Mouse (Mus musculus) embryonic facial prominence, embryonic 10.5 days (tissue): ENCODE results near the gene 1700012B09Rik. TPM values are rescaled to one million over a fixed set of nuclear protein-coding genes. Genes with fewer than 3 reads are reported as not detected.

Experiments used
- DNase-seq: peaks from one replicate; pipeline ENCODE4 v3.0.0-alpha.2; 2017; ENCODE audit warnings: low spot score
- H3K27ac ChIP-seq: fragments of 300-500 bp; sonication (generic); replicated peaks from 2 replicates; pipeline ENCODE4 v1.5.1; 2016; ENCODE audit warnings: mild to moderate bottlenecking
- H3K27me3 ChIP-seq: fragments of 300-500 bp; sonication (generic); replicated peaks from 2 replicates; pipeline ENCODE4 v1.6.1; 2016; ENCODE audit warnings: low read depth, mild to moderate bottlenecking; ENCODE audit not compliant: poor library complexity, severe bottlenecking
- H3K36me3 ChIP-seq: fragments of 300-500 bp; sonication (generic); replicated peaks from 2 replicates; pipeline ENCODE4 v1.6.1; 2016; ENCODE audit warnings: mild to moderate bottlenecking, moderate library complexity
- H3K4me1 ChIP-seq: fragments of 300-500 bp; sonication (generic); 2 replicates; pipeline ENCODE4 v1.6.1; 2016
- H3K4me3 ChIP-seq: fragments of 300-500 bp; sonication (generic); 2 replicates; pipeline ENCODE4 v1.5.1; 2016; ENCODE audit warnings: mild to moderate bottlenecking, moderate library complexity
- H3K9me3 ChIP-seq: fragments of 300-500 bp; sonication (generic); 2 replicates; pipeline ENCODE4 v1.6.1; 2016; ENCODE audit warnings: mild to moderate bottlenecking
- WGBS: fragments of 180-500 bp; shearing (Covaris S2); methylation state at CpG from one replicate; pipeline ENCODE4 v1.1.7; 2016; 5-methylcytosine and 5-hydroxymethylcytosine counted together
- polyA plus RNA-seq: library from polyadenylated mRNA; unstranded; fragments of >200 nt; fragmentation: Nextera tagmentation; extraction: Ambion mirVana; gene quantifications from 2 replicates; pipeline ENCODE4 v1.2.1, GENCODE M21; 2016

1700012B09Rik gene
- polyA plus RNA-seq, 1 experiment from 2014 or later = 0.54 TPM

- DNase-seq = no peak
- no peaks in the 10 kb centered on the region for H3K9me3 ChIP-seq
- H3K36me3 ChIP-seq = no peaks in the 10 kb centered on the region
- H3K27me3 ChIP-seq = 0 out of 2 replicates have a peak, but pooled peaks cover 3% of the 10 kb centered on the region
- peaks cover 22% of the 10 kb centered on the region for H3K4me1 ChIP-seq
- 79% methylated on average over 5 of the region's 5 CpGs for WGBS
- no peak overlapping the region; the same call in 1 of the 2 replicates for H3K27ac ChIP-seq
- H3K4me3 ChIP-seq = no peak overlapping the region
Measured at GRCm38 (mm10) chr9:14724755-14725420, 45.9 kb downstream of the 1700012B09Rik start.

- no peak overlapping the region for H3K27ac ChIP-seq
- H3K27me3 ChIP-seq = 0 out of 2 replicates have a peak, but pooled peaks cover 3% of the 10 kb centered on the region
- H3K9me3 ChIP-seq = no peaks in the 10 kb centered on the region
- H3K4me3 ChIP-seq = no peak overlapping the region
- whole genome bisulfite sequencing = 79% methylated on average over 5 of the region's 5 CpGs
- H3K4me1 ChIP-seq = peaks cover 13% of the 10 kb centered on the region
- H3K36me3 ChIP-seq = no peaks in the 10 kb centered on the region
- no peak for DNase-seq
Measured at GRCm38 (mm10) chr9:14721610-14722009, 49.2 kb downstream of the 1700012B09Rik start.

- 0 out of 2 replicates have a peak, but pooled peaks cover 3% of the 10 kb centered on the region for H3K27me3 ChIP-seq
- peaks cover 13% of the 10 kb centered on the region for H3K4me1 ChIP-seq
- no peak overlapping the region for H3K4me3 ChIP-seq
- H3K36me3 ChIP-seq = no peaks in the 10 kb centered on the region
- WGBS = 60% methylated on average over 2 of the region's 2 CpGs
- no peak overlapping the region for H3K27ac ChIP-seq
- no peak for DNase-seq
- H3K9me3 ChIP-seq = no peaks in the 10 kb centered on the region
Measured at GRCm38 (mm10) chr9:14720384-14720783, 50.4 kb downstream of the 1700012B09Rik start.

- no peak overlapping the region for H3K27ac ChIP-seq
- no peaks in the 10 kb centered on the region for H3K4me1 ChIP-seq
- H3K27me3 ChIP-seq = no peaks in the 10 kb centered on the region
- no peaks in the 10 kb centered on the region for H3K36me3 ChIP-seq
- DNase-seq = no peak
- no peak overlapping the region for H3K4me3 ChIP-seq
- no peaks in the 10 kb centered on the region for H3K9me3 ChIP-seq
Measured at GRCm38 (mm10) chr9:14718332-14718691, 52.5 kb downstream of the 1700012B09Rik start.

- 76% methylated on average over 14 of the region's 14 CpGs for WGBS
- Histone ChIP-seq H3K27me3 (no peaks in the 10 kb centered on the region), H3K27ac (no peak overlapping the region), H3K4me3 (no peak overlapping the region), H3K9me3 (no peaks in the 10 kb centered on the region), H3K36me3 (no peaks in the 10 kb centered on the region), H3K4me1 (no peaks in the 10 kb centered on the region)
- DNase-seq = no peak
Measured at GRCm38 (mm10) chr9:14717689-14718331, 53.0 kb downstream of the 1700012B09Rik start.

- Histone ChIP-seq H3K36me3 (no peaks in the 10 kb centered on the region), H3K27ac (no peak overlapping the region), H3K4me3 (no peak overlapping the region), H3K27me3 (no peaks in the 10 kb centered on the region), H3K9me3 (no peaks in the 10 kb centered on the region), H3K4me1 (no peaks in the 10 kb centered on the region)
- DNase-seq = no peak
- WGBS = 90% methylated on average over 15 of the region's 15 CpGs
Measured at GRCm38 (mm10) chr9:14715258-14715657, 55.6 kb downstream of the 1700012B09Rik start.

GRCm38 (mm10) chr9:14710910-14711309, 59.9 kb downstream of the 1700012B09Rik start:
- DNase-seq = no peak
- peaks cover 1% of the 10 kb centered on the region; the same call in 1 of the 2 replicates for H3K4me1 ChIP-seq
- H3K4me3 ChIP-seq = no peak overlapping the region
- H3K9me3 ChIP-seq = no peaks in the 10 kb centered on the region
- no peak overlapping the region for H3K27ac ChIP-seq
- no peaks in the 10 kb centered on the region for H3K36me3 ChIP-seq
- H3K27me3 ChIP-seq = no peaks in the 10 kb centered on the region
- WGBS = 85% methylated on average over 3 of the region's 3 CpGs

Other genes starting within 250 kb of the 1700012B09Rik start
- gene Amotl1, start 126.0 kb downstream of the 1700012B09Rik start, polyA plus RNA-seq = 23.1 and 27.4 TPM in 2 replicates
- gene Piwil4, start 30.3 kb downstream of the 1700012B09Rik start, polyA plus RNA-seq = 0.23 TPM in 1 of 2 replicates, not detected in the other
- 6.3 and 7.6 TPM in 2 replicates for gene Fut4, start 18.6 kb downstream of the 1700012B09Rik start, polyA plus RNA-seq
- 38.5 and 42.0 TPM in 2 replicates for gene Mre11a, start 13.6 kb upstream of the 1700012B09Rik start, polyA plus RNA-seq
- gene Ankrd49, start 13.8 kb upstream of the 1700012B09Rik start, polyA plus RNA-seq = 48.5 and 50.0 TPM in 2 replicates
- 0.23 and 0.32 TPM in 2 replicates for gene Gpr83, start 89.2 kb upstream of the 1700012B09Rik start, polyA plus RNA-seq
- gene Izumo1r, start 132.9 kb upstream of the 1700012B09Rik start, polyA plus RNA-seq = 0.15 TPM in 1 of 2 replicates, not detected in the other